ENCODE assay signal across 12 mouse cellular contexts in genomic region chr10:81073464-81073863, GRCm38 (mm10). TPM values are rescaled to one million over a fixed set of nuclear protein-coding genes. Genes with fewer than 3 reads are reported as not detected.
DNase-seq lines count a peak whose midpoint lies in the region; ATAC-seq and TF ChIP-seq lines count a peak whose summit lies in the region.
"Had no signal": no experiment of that assay in that cellular context is flagged by ENCODE, and none has a peak within 500 bp of the region (broad histone marks: within the 10 kb centered on the region; RNA-seq: fewer than 3 reads in every experiment).

No protein-coding gene starts in this region.

- H3K9me3 ChIP-seq in forebrain, postnatal 0 days (ENCODE audit: low read length): no peaks in the 10 kb centered on the region
- H3K9me3 ChIP-seq in forebrain, embryonic 13.5 days (replicated peaks): no peaks in the 10 kb centered on the region
- H3K9me3 ChIP-seq in midbrain, embryonic 10.5 days (replicated peaks): no peaks in the 10 kb centered on the region
- H3K9me3 ChIP-seq in midbrain, embryonic 16.5 days (replicated peaks; ENCODE audit: control insufficient read depth, low read length, poor library complexity, severe bottlenecking): no peaks in the 10 kb centered on the region; the same call in 1 of the 2 replicates
- H3K9me3 ChIP-seq: forebrain, embryonic 12.5 days; heart, embryonic 12.5 days; liver, embryonic 13.5 days had no signal

- H3K27me3 ChIP-seq in forebrain, postnatal 0 days (ENCODE audit: insufficient read depth, low read length): no peaks in the 10 kb centered on the region
- H3K27me3 ChIP-seq in forebrain, embryonic 13.5 days: no peaks in the 10 kb centered on the region
- no peaks in the 10 kb centered on the region for H3K27me3 ChIP-seq in midbrain, embryonic 10.5 days (ENCODE audit: low read depth, poor library complexity, severe bottlenecking)
- no peaks in the 10 kb centered on the region for H3K27me3 ChIP-seq in midbrain, embryonic 16.5 days (ENCODE audit: control insufficient read depth, insufficient read depth, low read depth, low read length)
- H3K27me3 ChIP-seq in splenic B cell, adult 2 months (ENCODE audit: control insufficient read depth, insufficient read depth, low read length, poor library complexity, severe bottlenecking): no peaks in the 10 kb centered on the region; the same call in 1 of the 2 replicates
- H3K27me3 ChIP-seq: forebrain, embryonic 12.5 days; heart, embryonic 12.5 days; liver, embryonic 13.5 days had no signal

- WGBS in forebrain, postnatal 0 days: 58% methylated on average over 7 of the region's 7 CpGs
- WGBS in forebrain, embryonic 13.5 days: 65% methylated on average over 7 of the region's 7 CpGs
- 66% methylated on average over 7 of the region's 7 CpGs for WGBS in midbrain, embryonic 10.5 days
- WGBS in midbrain, embryonic 16.5 days: 65% methylated on average over 7 of the region's 7 CpGs
- 68% methylated on average over 7 of the region's 7 CpGs for WGBS in bone marrow, adult 2 months

- no peak for DNase-seq in forebrain, postnatal 0 days
- DNase-seq in midbrain, embryonic 10.5 days (ENCODE audit: low spot score): peak; percentile 28
- DNase-seq in splenic B cell, adult 2 months (ENCODE audit: low read depth, low spot score): peak; percentile 40
- DNase-seq in frontal cortex, postnatal 25 days (ENCODE audit: low spot score in 2 of 2): no peak
- no peak for DNase-seq in ovary, postnatal 14 days (ENCODE audit: low spot score)
- DNase-seq: kidney, postnatal 25 days; liver, embryonic 13.5 days had no signal

- peaks cover 11% of the 10 kb centered on the region; the same call in 1 of the 2 replicates for H3K4me1 ChIP-seq in forebrain, postnatal 0 days (ENCODE audit: insufficient read depth)
- H3K4me1 ChIP-seq in forebrain, embryonic 13.5 days: peaks cover 29% of the 10 kb centered on the region
- H3K4me1 ChIP-seq in midbrain, embryonic 10.5 days: peaks cover 39% of the 10 kb centered on the region
- H3K4me1 ChIP-seq in midbrain, embryonic 16.5 days (ENCODE audit: control insufficient read depth, insufficient read depth, low read length): peaks cover 19% of the 10 kb centered on the region
- H3K4me1 ChIP-seq in bone marrow, adult 2 months (ENCODE audit: control insufficient read depth, insufficient read depth, low read length): peaks cover 6% of the 10 kb centered on the region; the same call in 1 of the 2 replicates

- H3K9ac ChIP-seq in forebrain, postnatal 0 days: no peak overlapping the region
- no peak overlapping the region for H3K9ac ChIP-seq in forebrain, embryonic 13.5 days
- H3K9ac ChIP-seq in midbrain, embryonic 16.5 days (ENCODE audit: low read depth, low read length): no peak overlapping the region
- H3K9ac ChIP-seq: forebrain, embryonic 12.5 days; heart, embryonic 12.5 days; liver, embryonic 13.5 days had no signal

- H3K27ac ChIP-seq in forebrain, postnatal 0 days (ENCODE audit: low read depth, low read length): no peak overlapping the region
- H3K27ac ChIP-seq in forebrain, embryonic 13.5 days: no peak overlapping the region
- no peak overlapping the region for H3K27ac ChIP-seq in midbrain, embryonic 10.5 days (replicated peaks)
- no peak overlapping the region for H3K27ac ChIP-seq in midbrain, embryonic 16.5 days (ENCODE audit: low read length)
- no peak overlapping the region for H3K27ac ChIP-seq in bone marrow, adult 2 months (ENCODE audit: control insufficient read depth, insufficient read depth, low read depth, low read length, poor library complexity)
- H3K27ac ChIP-seq: forebrain, embryonic 12.5 days; liver, embryonic 13.5 days had no signal

- peak; percentile 65 for TF ChIP-seq CTCF in forebrain, postnatal 0 days (IDR thresholded peaks at IDR 0.05; ENCODE audit: low read depth)
- peak; percentile 60 for TF ChIP-seq CTCF in bone marrow, adult 2 months (IDR thresholded peaks at IDR 0.05; ENCODE audit: control insufficient read depth, insufficient read depth, low read length)

- H3K4me2 ChIP-seq in forebrain, postnatal 0 days (ENCODE audit: low read depth): no peak overlapping the region
- H3K4me2 ChIP-seq in forebrain, embryonic 13.5 days: no peak overlapping the region
- no peak overlapping the region for H3K4me2 ChIP-seq in midbrain, embryonic 16.5 days (ENCODE audit: low read length)
- H3K4me2 ChIP-seq: forebrain, embryonic 12.5 days; heart, embryonic 12.5 days; liver, embryonic 13.5 days had no signal

- no peak for TF ChIP-seq POLR2A in bone marrow, adult 2 months (IDR thresholded peaks at IDR 0.05; ENCODE audit: borderline replicate concordance, control insufficient read depth, low read depth, low read length)

- ATAC-seq in forebrain, postnatal 0 days: no peak
- ATAC-seq in forebrain, embryonic 13.5 days: no peak
- ATAC-seq in midbrain, embryonic 16.5 days: no peak

- H3K36me3 ChIP-seq in forebrain, postnatal 0 days (ENCODE audit: insufficient read depth): peaks cover 49% of the 10 kb centered on the region
- H3K36me3 ChIP-seq in forebrain, embryonic 13.5 days (ENCODE audit: poor library complexity, severe bottlenecking): peaks cover 58% of the 10 kb centered on the region
- peaks cover 70% of the 10 kb centered on the region for H3K36me3 ChIP-seq in midbrain, embryonic 10.5 days
- H3K36me3 ChIP-seq in midbrain, embryonic 16.5 days (ENCODE audit: control insufficient read depth, insufficient read depth, low read length): peaks cover 29% of the 10 kb centered on the region
- no peaks in the 10 kb centered on the region for H3K36me3 ChIP-seq in splenic B cell, adult 2 months (ENCODE audit: control insufficient read depth, insufficient read depth, low read length, poor library complexity, severe bottlenecking)

- H3K4me3 ChIP-seq in forebrain, postnatal 0 days (ENCODE audit: low read depth, low read length): no peak overlapping the region
- H3K4me3 ChIP-seq in forebrain, embryonic 13.5 days: no peak overlapping the region
- no peak overlapping the region for H3K4me3 ChIP-seq in midbrain, embryonic 10.5 days
- H3K4me3 ChIP-seq in midbrain, embryonic 16.5 days (ENCODE audit: low read depth, low read length): no peak overlapping the region
- no peak overlapping the region for H3K4me3 ChIP-seq in bone marrow, adult 2 months (replicated peaks; ENCODE audit: control insufficient read depth, low read depth, low read length)
- H3K4me3 ChIP-seq: forebrain, embryonic 12.5 days; heart, embryonic 12.5 days; liver, embryonic 13.5 days had no signal

RNA-seq across cellular contexts. Expression of gene Thop1, which starts 3.6 kb away (rescaled TPM):
- total RNA-seq in forebrain, postnatal 0 days (2014; rRNA removed): 69.0 and 74.6 TPM in 2 replicates
- 45.9 and 52.5 TPM in 2 replicates for polyA plus RNA-seq in forebrain, postnatal 0 days (2015; fragmentation: Nextera tagmentation; extraction: Ambion mirVana)
- polyA plus RNA-seq in forebrain, embryonic 13.5 days (2015; fragmentation: Nextera tagmentation; extraction: Ambion mirVana): 55.8 and 60.5 TPM in 2 replicates
- polyA plus RNA-seq in midbrain, embryonic 10.5 days (2016; fragmentation: Nextera tagmentation; extraction: Ambion mirVana): 87.1 and 107 TPM in 2 replicates
- 47.3 and 51.6 TPM in 2 replicates for polyA plus RNA-seq in midbrain, embryonic 16.5 days (2015; fragmentation: Nextera tagmentation; extraction: Ambion mirVana)
- polyA plus RNA-seq in bone marrow, adult 2 months (2011; ENCODE audit: insufficient read depth, insufficient read length, low replicate concordance, missing spikeins): 10.3 and 16.7 TPM in 2 replicates

RNA-seq across cellular contexts. Expression of gene Sgta, which starts 13.5 kb away (rescaled TPM):
- 176 and 215 TPM in 2 replicates for total RNA-seq in forebrain, postnatal 0 days (2014; rRNA removed)
- polyA plus RNA-seq in forebrain, postnatal 0 days (2015; fragmentation: Nextera tagmentation; extraction: Ambion mirVana): 326 and 360 TPM in 2 replicates
- polyA plus RNA-seq in forebrain, embryonic 13.5 days (2015; fragmentation: Nextera tagmentation; extraction: Ambion mirVana): 273 and 305 TPM in 2 replicates
- 289 and 314 TPM in 2 replicates for polyA plus RNA-seq in midbrain, embryonic 10.5 days (2016; fragmentation: Nextera tagmentation; extraction: Ambion mirVana)
- 324 and 340 TPM in 2 replicates for polyA plus RNA-seq in midbrain, embryonic 16.5 days (2015; fragmentation: Nextera tagmentation; extraction: Ambion mirVana)
- 26.2 and 52.3 TPM in 2 replicates for polyA plus RNA-seq in bone marrow, adult 2 months (2011; ENCODE audit: insufficient read depth, insufficient read length, low replicate concordance, missing spikeins)

RNA-seq across cellular contexts. Expression of gene Creb3l3, which starts 25.2 kb away (rescaled TPM):
- 0.38 and 0.43 TPM in 2 replicates for total RNA-seq in forebrain, postnatal 0 days (2014; rRNA removed)
- polyA plus RNA-seq in forebrain, postnatal 0 days (2015; fragmentation: Nextera tagmentation; extraction: Ambion mirVana): 0.29 and 0.40 TPM in 2 replicates
- 0.30 and 0.42 TPM in 2 replicates for polyA plus RNA-seq in forebrain, embryonic 13.5 days (2015; fragmentation: Nextera tagmentation; extraction: Ambion mirVana)
- polyA plus RNA-seq in midbrain, embryonic 10.5 days (2016; fragmentation: Nextera tagmentation; extraction: Ambion mirVana): 0.35 and 0.60 TPM in 2 replicates
- 0.24 and 0.33 TPM in 2 replicates for polyA plus RNA-seq in midbrain, embryonic 16.5 days (2015; fragmentation: Nextera tagmentation; extraction: Ambion mirVana)
- polyA plus RNA-seq in bone marrow, adult 2 months (2011; ENCODE audit: insufficient read depth, insufficient read length, low replicate concordance, missing spikeins): 0.87 TPM in 1 of 2 replicates, not detected in the other

RNA-seq across cellular contexts. Expression of gene Map2k2, which starts 32.3 kb away (rescaled TPM):
- 194 and 215 TPM in 2 replicates for total RNA-seq in forebrain, postnatal 0 days (2014; rRNA removed)
- polyA plus RNA-seq in forebrain, postnatal 0 days (2015; fragmentation: Nextera tagmentation; extraction: Ambion mirVana): 167 and 194 TPM in 2 replicates
- 200 and 211 TPM in 2 replicates for polyA plus RNA-seq in forebrain, embryonic 13.5 days (2015; fragmentation: Nextera tagmentation; extraction: Ambion mirVana)
- 215 TPM in 2 replicates for polyA plus RNA-seq in midbrain, embryonic 10.5 days (2016; fragmentation: Nextera tagmentation; extraction: Ambion mirVana)
- 227 and 233 TPM in 2 replicates for polyA plus RNA-seq in midbrain, embryonic 16.5 days (2015; fragmentation: Nextera tagmentation; extraction: Ambion mirVana)
- 57.6 and 108 TPM in 2 replicates for polyA plus RNA-seq in bone marrow, adult 2 months (2011; ENCODE audit: insufficient read depth, insufficient read length, low replicate concordance, missing spikeins)

RNA-seq across cellular contexts. Expression of gene Slc39a3, which starts 36.2 kb away (rescaled TPM):
- 82.1 and 104 TPM in 2 replicates for total RNA-seq in forebrain, postnatal 0 days (2014; rRNA removed)
- 43.5 and 45.2 TPM in 2 replicates for polyA plus RNA-seq in forebrain, postnatal 0 days (2015; fragmentation: Nextera tagmentation; extraction: Ambion mirVana)
- polyA plus RNA-seq in forebrain, embryonic 13.5 days (2015; fragmentation: Nextera tagmentation; extraction: Ambion mirVana): 33.4 and 37.8 TPM in 2 replicates
- 17.4 and 26.6 TPM in 2 replicates for polyA plus RNA-seq in midbrain, embryonic 10.5 days (2016; fragmentation: Nextera tagmentation; extraction: Ambion mirVana)
- polyA plus RNA-seq in midbrain, embryonic 16.5 days (2015; fragmentation: Nextera tagmentation; extraction: Ambion mirVana): 52.8 and 55.7 TPM in 2 replicates
- 3.7 and 3.9 TPM in 2 replicates for polyA plus RNA-seq in bone marrow, adult 2 months (2011; ENCODE audit: insufficient read depth, insufficient read length, low replicate concordance, missing spikeins)

Comparison
In these comparisons a context has a peak if more than half of its experiments do, and no peak if none do; other contexts are left out.
1. DNase-seq: peak in midbrain, embryonic 10.5 days (single experiment) and splenic B cell, adult 2 months (single experiment); none in forebrain, postnatal 0 days (single experiment), frontal cortex, postnatal 25 days (0 of 2) and ovary, postnatal 14 days (single experiment).